Mouse (Mus musculus) inflammation-experienced regulatory T-cells, adult 6 months (primary cell): Measurements from ENCODE around the gene Mrps12. TPM values are rescaled to one million over a fixed set of nuclear protein-coding genes. Genes with fewer than 3 reads are reported as not detected.

Experiments
- ATAC-seq: one replicate; pipeline ENCODE4 v1.8.0; 2017
- polyA plus RNA-seq, 3 experiments: library from polyadenylated mRNA; unstranded; fragments of 100-300 nt; shearing (Covaris generic); gene quantifications; one replicate each; pipeline ENCODE4 v1.2.1; 2017

The Mrps12 gene
- 10 to 100 TPM; 55.8 to 67.1 (median 65.2) TPM for polyA plus RNA-seq

GRCm38 (mm10) chr7:28741709-28742438 is at the start of gene Mrps12, which contains the start of gene Sars2:
Gene Mrps12 (minus strand): TSS chr7:28741820.
Gene Sars2 (plus strand): TSS chr7:28741992.
- peak; percentile 98 for ATAC-seq

GRCm38 (mm10) chr7:28790066-28790806 is 48.6 kb upstream of the Mrps12 start:
- no peak for ATAC-seq

- no peak for ATAC-seq
These were observed 47.6 kb upstream of the Mrps12 start for GRCm38 (mm10) chr7:28789235-28789634.

GRCm38 (mm10) chr7:28788307-28789195 is 46.9 kb upstream of the Mrps12 start, which contains the start of gene Rinl:
Gene Rinl (plus strand): TSS chr7:28788969.
- peak; percentile 84 for ATAC-seq

GRCm38 (mm10) chr7:28787884-28788283 is 46.3 kb upstream of the Mrps12 start:
- ATAC-seq, result no peak

- ATAC-seq, result no peak
These were observed 43.5 kb upstream of the Mrps12 start for GRCm38 (mm10) chr7:28785161-28785560.

- ATAC-seq, result peak; percentile 91
These were observed 39.6 kb upstream of the Mrps12 start for GRCm38 (mm10) chr7:28781261-28781663.

- peak; percentile 42 for ATAC-seq
These were observed 39.2 kb upstream of the Mrps12 start for GRCm38 (mm10) chr7:28780857-28781256.

- ATAC-seq, result peak; percentile 24
These were observed 38.5 kb upstream of the Mrps12 start for GRCm38 (mm10) chr7:28780067-28780658.

GRCm38 (mm10) chr7:28778825-28779224 is 37.2 kb upstream of the Mrps12 start:
- no peak for ATAC-seq

GRCm38 (mm10) chr7:28775129-28775528 is 33.5 kb upstream of the Mrps12 start:
- ATAC-seq, result no peak

- no peak for ATAC-seq
These were observed 32.5 kb upstream of the Mrps12 start for GRCm38 (mm10) chr7:28774164-28774563.

GRCm38 (mm10) chr7:28773163-28773562 is 31.5 kb upstream of the Mrps12 start:
- ATAC-seq, result no peak

GRCm38 (mm10) chr7:28771867-28772266 is 30.2 kb upstream of the Mrps12 start:
- no peak for ATAC-seq

GRCm38 (mm10) chr7:28770309-28770708 is 28.7 kb upstream of the Mrps12 start:
- ATAC-seq, result no peak

- no peak for ATAC-seq
These were observed 27.9 kb upstream of the Mrps12 start for GRCm38 (mm10) chr7:28769414-28769958.

GRCm38 (mm10) chr7:28767462-28767965 is 25.9 kb upstream of the Mrps12 start, which contains the start of gene Nfkbib:
Gene Nfkbib (minus strand): TSS chr7:28767512.
- ATAC-seq, result no peak

GRCm38 (mm10) chr7:28766910-28767309 is 25.3 kb upstream of the Mrps12 start:
- no peak for ATAC-seq

GRCm38 (mm10) chr7:28766173-28766879 is 24.7 kb upstream of the Mrps12 start, which contains the start of gene Sirt2:
Gene Sirt2 (plus strand): TSS chr7:28766735.
- ATAC-seq, result peak; percentile 95

GRCm38 (mm10) chr7:28765211-28765610 is 23.6 kb upstream of the Mrps12 start:
- ATAC-seq, result no peak

GRCm38 (mm10) chr7:28761907-28762306 is 20.3 kb upstream of the Mrps12 start:
- no peak for ATAC-seq
